Mouse (Mus musculus) layer of hippocampus, adult 8-10 months (tissue): Measurements from ENCODE around the gene Gm128. TPM values are rescaled to one million over a fixed set of nuclear protein-coding genes. Genes with fewer than 3 reads are reported as not detected.
"Not testable (repeated sequence)": the region's sequence is repeated elsewhere in the genome, so short reads cannot be mapped to it uniquely, and the experiment has no call there.

Experiments used
- DNase-seq, 2 experiments: peaks; one replicate each; pipeline ENCODE4 v3.0.0; 2022; ENCODE audit warnings: low spot score in 2 of 2
- total RNA-seq, 4 experiments: library from RNA; stranded (reverse); gene quantifications; 2 replicates each; pipeline ENCODE4 v1.2.4; 2022

Gene Gm128
- total RNA-seq, 4 experiments from 2014 or later, result 0.25 to 0.45 (median 0.41) TPM; not detected in 1

DNA sequence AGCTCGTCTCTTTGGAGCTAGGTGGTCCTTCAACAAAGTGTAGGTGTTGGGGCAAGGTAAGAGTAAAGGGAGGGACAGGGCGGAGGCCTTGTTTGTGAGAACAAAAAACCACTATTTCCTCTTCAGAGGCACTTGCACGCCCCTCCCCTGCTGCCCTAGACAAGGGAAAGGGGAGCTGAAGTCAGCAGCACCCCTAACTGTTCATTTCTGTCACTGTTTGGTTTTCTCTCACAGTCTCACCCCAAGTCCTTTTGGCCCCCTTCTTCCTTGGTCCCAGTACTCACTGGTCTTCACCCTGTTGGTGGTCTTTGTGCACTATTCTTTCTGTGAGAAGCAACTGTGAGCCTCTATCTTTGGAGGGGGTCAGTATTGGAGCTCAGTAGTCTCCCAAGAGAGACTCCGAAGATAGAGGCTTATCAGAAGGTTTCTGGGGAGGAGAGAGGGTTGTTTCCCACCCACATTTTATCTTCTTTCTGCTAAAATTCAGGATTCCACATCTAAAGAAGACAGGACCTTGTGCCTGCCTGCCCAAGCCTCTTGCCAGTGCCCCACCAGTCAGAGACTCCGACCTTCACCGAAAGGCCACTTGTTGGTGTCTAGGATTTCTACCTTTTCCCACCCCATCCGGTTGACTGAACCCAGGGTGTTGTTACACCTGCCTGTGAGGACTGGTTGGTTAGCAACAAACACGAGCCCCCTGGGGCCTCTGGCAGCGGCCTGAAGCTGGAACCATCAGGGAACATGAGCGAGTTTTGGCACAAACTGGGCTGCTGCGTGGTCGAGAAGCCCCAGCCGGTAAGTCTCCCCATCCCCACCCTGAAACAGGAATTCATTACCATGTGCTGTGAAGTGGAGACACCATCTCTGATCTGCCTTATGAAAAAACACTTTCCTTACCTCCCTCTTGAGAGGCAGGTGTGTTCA is 9.8 kb downstream of the Gm128 start, which contains the start of gene Mllt11:
Gene Mllt11, minus strand, starts transcription at position 874 of the 924 bp plus-strand sequence.
- DNase-seq, result no peak

DNA sequence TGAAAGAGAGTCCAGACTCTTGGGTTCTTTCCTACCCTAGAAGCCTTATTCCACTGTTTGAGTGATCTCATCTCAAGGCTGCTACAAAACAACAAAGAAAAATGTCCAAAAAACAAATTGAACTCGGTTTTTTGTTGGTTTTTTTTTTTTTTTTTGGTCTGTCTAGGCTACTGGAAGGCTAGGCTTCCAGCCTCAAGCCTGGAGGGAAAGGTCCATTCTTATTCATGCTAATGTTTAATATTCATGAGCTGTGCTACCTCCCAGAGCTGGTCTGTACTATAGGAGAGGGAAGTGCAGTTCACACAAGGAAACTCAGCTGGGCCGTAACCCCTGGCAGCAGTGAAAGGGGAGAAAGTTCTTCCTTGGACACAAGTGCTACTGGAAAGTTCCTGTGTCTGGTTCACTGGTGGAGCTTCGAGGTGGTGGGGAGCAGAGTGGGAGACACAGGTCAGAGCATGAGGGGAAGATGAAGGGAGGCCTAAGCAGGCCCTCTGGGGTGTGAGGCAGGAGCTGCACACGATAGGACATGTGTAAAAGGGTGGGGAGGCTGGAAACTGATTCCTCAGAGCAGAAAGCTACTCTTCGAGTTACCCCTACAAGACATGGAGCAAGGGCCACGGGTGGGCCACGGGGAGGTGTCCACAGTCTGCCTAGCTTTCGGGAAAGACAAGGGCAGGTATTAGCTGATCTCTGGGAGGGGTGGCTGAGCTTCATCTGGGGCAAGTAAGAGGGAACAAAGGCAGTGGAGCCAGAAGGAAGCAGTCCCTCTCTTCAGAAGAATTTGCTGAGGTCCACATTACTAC is 10.7 kb downstream of the Gm128 start:
- no peak for DNase-seq

DNA sequence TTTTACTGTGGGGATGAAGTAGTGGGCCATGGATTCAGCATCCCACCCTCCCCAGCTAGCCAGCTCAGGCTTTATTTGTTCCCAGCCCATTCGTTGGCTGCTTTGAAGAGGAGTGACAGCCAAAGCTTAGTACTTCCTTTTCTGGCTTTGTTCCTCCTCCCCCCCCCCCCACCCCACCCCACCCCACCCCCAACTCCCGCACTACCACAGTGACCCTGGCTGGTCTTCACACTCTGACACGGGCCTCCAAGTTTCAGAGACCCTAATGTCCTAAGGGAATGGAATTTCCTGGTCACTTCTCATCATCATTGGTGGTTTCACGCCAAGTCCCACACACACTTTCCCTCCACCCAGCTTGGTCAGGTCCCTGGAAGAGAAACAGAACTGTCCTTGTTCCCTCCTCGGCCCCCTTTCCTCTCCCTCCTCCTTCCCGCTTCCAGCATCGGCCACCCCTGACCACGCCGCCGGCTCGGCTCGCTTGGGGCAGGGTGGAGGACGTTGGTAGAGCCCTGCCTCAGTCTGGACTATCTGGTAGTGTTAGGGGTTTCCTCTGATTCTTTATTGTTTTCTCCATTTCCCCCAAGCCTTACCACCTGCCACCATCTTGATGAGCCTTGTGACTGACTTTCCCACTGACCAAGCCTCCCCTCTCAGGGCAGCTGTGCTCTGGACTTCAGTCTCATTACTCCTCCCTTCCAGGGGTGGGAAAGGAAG is 11.5 kb downstream of the Gm128 start:
- DNase-seq, result peak; percentile 53 to 72

DNA sequence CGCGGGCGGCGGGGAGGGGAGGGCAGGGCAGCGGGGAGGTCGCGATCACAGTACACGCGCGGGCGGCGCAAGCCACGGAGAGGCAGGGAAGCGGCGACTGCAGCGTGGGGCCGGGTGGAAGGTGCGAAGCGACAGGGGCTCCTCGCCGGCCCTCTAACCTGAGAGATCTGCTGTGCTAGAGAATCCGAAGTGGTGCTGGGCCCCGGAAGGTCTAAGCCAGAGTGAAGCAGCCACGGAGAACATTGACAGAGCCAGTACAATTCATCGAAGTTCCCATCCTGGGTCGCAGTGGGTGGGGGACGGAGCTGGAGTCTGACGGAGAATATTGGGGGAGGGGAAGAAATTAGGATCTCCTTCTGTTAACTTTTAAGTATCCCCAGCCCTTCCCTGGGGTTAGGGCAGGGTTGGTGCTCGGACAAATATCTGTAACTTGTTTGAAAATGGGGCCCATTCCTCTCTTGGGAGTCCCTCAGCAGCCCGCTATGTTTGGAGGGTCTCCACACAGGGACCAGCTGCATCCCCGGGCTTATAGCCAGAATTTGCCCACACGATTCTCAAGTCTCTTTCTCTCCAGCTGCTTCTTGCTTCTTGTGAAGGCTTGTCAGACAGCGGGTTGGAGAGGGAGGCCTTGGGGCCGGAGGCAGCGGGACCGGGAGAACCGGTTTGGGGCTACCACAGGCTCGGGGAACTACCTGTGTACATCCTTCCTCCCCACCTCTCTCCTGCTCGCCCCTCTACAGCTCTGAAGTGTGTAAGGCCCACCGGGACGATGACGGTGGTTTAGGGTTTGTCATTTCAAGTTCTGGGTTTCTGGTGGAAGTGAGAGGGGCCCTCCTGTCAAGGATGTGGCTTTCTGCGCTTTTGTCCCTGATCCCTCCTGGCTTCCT is 12.3 kb downstream of the Gm128 start:
- DNase-seq, result peak; percentile 66 to 67

DNA sequence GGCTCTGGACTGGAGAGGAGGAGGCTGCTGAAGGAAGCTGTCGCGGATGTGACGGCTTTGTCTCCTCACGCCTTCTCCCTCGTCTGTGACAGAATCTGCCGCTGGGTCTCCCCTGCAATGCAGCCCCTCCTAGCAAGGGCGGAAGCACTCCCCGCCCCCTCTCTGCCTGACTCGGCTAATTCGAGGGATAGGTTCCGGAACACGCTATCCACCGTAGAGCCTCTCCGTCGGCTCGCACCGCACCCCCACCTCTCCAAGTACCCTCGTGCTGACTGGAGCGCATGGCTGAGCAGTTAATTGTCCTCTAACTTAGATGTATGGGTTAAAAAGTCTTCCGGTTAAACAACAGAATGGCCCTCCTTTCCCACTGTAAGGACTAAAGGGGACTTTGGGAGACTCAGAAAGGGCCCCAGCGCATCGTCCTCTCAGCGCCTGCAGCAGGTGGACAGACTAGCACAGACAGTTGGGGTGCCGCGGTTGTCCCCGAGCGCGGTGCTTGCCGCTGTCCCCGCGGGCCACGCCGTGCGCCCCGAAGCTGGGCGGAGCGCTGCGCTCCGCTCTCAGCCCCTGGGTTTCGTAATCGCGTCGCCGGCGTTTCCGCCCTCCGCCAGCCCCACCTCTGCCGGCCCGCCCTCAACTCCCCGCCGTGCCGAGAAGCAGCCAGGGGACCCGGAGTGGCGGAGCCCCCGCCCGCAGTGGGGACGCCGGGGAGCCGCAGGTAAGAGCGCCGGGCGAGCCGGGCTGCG is 13.1 kb downstream of the Gm128 start, which contains the start of gene Cdc42se1:
Gene Cdc42se1, plus strand, starts transcription at position 585 of the 746 bp plus-strand sequence.
- peak; percentile 85 to 89 for DNase-seq

DNA sequence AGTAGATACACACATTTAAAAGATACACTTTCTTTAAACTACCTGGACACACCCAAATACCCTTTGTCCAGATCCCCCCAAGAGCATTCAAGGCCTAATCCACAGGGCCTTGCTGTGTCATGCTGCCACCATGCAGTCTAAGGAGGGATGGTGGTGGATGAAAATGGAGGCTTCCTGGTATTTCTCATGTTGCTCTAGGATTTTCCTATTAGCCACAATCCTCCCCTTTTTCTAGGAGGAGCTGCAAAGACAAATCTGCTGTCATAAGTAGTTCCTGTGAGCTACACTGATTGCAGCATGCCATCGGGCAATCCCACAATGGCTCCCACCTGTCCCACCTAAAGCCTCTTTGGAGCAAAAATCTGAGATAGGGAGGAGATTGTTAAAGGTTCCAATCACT is 14.2 kb downstream of the Gm128 start:
- DNase-seq, result no peak

DNA sequence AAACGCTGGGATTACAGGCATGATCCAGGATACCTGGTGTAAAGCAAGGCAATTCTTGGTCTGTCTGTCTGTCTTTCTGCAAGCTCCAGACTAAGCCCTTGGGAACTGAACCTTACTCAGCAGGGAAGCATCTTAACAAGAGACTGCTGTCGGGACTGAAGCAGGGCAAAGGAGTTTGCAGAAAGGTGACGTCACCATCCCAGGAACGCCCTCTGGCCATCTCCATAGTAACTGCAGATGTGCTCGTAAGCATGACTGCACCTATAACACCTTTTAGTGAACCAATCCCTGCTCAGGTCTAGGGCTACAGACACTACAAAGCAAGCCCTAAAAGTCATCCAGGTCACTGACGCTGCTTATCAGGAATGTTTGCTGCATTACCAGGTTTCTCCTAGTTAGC is 17.1 kb downstream of the Gm128 start:
- no peak for DNase-seq

DNA sequence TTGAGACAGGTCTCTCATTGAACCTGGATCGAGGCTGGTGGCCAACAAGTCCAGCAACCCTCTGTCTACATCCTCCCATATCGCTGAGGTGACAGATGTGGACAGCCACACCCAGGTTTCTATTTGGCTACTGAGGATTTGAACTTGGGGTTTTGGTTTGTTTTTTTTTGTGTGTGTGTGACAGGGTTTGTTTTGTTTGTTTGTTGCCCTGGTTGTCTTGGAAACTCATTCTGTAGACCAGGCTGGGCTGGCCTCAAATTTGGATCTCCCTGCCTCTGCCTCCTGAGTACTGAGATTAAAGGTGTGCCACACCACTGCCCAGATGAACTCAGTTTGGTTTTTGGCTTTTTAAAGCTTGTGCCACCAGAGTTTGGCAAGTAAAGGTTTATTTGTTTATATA is 18.4 kb downstream of the Gm128 start:
- DNase-seq, result no peak

DNA sequence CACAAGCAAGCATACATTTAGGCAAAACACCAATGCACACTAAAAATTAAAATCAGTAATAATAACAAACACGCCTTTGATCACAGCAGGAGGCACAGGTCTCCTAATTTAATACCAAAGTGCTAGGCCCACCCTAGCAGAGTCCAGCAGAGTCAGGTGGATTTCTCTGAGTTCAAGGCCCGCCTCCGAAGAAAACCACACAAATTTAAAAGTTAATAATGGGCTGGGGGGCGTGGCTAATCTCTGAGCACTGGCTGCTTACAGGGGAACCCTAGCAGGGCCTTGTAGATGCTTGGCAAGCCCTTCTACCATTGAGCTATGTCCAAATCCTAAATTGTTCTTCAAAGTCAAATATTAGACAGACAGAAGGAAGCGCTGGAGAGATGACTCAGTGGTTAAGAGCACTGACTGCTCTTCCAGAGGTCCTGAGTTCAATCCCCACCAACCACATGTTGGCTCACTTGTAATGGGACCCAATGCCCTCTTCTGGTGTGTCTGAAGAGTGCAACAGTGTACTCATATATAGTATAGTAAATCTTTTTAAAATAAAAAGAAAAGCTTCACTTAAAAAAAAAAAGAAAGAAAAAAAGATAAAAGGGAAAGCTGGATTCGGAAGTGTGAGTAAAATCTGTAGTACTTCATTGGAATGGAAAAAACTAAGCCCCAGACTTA is 22.8 kb downstream of the Gm128 start:
- no peak for DNase-seq

DNA sequence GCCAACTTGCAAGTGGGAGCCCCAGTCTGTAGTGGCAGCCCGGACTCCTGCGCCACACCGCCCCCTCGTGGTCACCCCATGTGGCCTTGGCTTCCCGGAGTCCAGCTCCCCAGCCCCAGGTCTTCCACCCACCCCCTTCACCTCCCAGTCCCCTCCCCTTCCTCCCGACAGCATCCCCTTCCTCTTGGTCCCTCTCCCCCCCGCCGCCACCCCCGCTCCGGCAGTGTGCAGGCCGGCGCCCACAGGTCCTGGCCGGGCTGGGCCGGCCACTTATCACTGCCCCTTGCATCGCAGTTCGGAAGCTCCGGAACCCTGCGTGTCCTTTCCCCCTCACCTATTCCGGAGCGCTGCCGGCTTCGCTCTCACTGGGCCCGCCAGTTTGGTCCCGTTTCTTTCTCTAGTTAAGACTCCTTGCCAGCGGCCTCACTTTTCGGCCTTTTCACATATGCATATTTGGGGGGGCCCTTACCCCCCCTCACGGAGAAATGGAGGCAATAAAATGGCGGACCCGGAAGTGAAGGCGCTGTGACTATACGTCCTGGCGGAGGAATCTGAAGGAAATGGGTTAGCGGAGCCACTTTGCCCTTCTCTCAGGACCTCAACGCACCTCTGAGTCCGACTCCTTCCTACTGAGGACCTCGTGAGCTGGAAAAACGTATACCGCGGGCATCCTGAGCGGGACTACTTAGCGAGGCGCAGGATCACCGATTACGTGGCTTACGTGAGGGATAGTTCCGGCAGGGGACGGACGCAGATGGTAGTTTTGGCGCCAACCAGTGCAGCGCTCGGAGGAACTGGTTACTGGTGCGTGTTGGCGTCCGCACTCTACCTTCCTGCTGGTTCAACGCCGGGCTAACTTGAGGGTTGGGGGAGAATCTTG is 23.9 kb downstream of the Gm128 start, which contains the start of gene Gabpb2:
Gene Gabpb2, minus strand, starts transcription at position 662 of the 880 bp plus-strand sequence.
- DNase-seq, result peak; percentile 81 to 89

DNA sequence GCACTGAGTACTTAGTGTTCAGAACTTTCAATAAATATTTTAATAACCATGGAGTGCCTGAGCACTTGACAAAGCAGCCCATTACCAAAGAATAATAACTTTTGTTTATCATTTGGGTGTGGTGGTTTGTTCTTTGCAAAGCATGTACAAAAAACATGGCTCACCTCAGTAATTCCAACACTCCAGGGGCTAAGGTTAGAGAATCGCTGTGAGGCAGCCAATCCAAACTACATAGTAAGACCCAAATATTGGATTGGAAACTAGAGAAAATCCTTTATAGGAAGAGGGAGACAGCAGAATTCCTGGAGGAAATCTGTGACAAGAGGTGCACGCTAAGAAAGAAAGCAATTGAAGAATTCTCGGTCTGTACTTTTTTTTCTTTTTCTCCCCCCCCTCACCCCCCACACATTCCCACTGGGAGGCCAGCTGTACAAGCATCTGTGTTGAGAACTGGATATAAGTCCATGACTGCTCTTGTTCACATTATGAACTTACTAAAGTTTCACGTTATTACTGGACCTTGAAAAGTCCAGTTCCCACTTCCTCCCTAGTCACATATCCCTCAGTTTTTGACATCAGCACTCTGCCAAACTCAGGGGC is 24.6 kb downstream of the Gm128 start:
- DNase-seq, result no peak

DNA sequence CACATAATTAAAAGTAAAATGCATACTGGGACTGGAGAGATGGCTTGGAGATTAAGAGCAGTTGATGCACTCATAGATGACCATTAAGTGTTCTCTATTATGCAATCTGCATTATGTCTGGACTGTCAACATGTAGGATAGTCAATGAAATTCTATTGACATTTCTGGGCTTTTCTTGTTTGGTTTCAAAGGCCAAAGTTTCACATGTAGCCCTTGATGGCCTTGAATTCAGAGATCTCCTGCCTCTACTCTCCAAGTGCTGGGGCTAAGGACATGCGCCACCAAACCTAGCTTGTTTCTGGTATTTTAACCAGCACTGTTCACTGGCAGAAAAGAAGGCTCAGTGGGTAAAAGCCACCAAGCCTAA is 27.8 kb downstream of the Gm128 start:
- no peak for DNase-seq

DNA sequence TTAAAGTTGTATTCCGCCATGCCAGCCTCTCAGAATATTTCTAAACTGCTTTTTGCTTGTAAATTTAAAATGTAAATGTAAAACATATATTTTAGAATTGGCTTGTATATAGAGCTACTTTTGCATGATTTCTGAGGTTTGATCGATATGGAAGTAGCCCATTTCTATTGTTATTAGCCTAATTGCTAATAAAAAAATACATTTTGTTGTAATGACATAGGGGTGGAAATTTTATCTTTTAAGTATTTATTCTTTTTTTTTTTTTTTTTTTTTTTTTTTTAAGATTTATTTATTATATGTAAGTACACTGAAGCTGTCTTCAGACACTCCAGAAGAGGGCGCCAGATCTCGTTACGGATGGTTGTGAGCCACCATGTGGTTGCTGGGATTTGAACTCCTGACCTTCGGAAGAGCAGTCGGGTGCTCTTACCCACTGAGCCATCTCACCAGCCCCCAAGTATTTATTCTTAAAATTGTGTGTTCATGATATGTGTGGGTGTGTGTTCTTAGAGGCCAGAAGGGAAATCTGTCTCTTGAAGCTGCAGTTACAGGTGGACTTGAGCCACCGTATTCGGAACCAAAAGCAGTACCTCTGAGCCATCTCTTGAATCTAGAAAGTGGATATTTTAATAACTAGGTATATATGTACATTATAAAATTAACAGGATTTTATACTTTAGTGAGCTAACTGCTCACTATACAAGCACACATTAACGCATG is 28.3 kb downstream of the Gm128 start:
- not testable (repeated sequence) for DNase-seq

DNA sequence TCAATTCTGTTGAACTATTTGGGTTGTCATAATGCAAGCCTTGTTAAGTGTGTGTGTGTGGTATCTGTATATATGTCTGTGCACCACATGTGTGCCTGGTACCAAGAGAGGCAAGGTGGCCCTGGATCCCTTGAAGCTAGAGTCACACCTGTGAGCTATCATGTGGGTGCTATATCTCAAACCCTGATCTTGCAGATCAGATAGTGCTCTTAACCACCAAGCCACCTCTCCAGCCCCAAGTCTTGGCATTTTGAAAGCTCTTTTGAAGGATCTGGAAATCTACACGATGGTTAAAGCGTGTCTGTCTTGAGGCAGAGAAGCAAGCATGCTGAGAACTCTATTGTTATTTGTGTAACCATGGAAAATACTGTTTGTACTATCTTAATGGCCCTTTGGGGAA is 30.8 kb downstream of the Gm128 start:
- no peak for DNase-seq

DNA sequence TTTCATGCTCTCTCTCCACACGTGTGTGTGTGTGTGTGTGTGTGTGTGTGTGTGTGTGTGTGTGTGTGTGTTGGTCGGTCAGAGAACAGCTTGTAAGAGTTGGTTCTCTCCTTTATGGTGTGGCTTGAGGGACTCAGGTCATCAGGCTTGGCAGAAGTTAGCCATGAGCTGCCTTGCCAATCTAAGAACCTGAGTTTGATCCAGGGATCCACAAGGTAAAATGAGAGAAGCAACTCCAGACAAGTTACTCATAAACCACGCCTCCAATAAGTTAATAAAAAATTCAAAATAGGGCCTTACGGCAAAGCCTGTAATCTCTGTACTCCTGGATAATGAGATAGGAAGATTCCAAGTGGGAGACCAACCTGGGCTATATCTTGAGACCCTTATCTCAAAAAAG is 33.1 kb downstream of the Gm128 start:
- no peak for DNase-seq

DNA sequence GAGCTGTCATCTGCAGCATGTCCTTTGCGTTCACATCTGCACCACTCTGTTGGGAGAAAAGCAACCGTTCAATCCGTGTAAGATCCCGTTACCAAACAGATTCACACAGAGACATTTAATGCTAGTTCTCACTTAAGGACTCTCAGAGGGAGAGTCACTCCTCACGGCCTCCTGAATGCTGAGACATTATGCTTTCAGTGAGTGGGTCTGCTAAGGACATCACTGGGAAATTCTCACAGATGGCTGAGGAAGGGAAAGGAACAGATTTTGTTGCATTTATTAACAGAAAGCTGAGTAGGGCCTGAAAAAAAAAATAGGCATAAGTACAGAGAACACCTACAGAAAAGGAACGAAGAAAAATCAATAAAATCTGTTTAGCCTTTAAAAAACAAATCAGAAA is 37.5 kb downstream of the Gm128 start:
- peak in 1 of 2 experiments; percentile 29 for DNase-seq

DNA sequence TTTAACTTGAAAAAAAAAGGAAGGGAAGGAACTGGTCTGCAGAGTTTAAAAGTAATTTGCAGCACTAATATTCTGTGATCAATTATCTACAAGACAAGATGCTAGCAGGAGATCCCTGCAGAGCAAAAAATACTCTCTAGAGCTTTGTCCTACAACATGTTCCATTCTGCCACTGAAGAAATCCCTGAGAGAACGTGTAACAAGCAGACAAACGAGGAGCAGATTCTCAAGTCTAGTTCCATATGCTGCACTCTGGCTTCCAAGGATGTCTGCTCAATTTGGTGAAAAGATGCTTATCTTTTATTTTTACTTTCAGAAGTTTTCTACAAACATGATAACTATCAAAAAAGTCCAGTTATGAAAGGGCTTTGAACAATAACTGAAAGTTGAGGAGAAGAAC is 40.8 kb downstream of the Gm128 start:
- DNase-seq, result no peak
